Mouse (Mus musculus) liver, adult (tissue): ENCODE data around the gene Lrrc43.
A peak's percentile ranks its signal among the peaks of the same experiment; 100 is the strongest.

Experiments used
- GATA4 ChIP-seq: IDR thresholded peaks from 2 replicates; pipeline ENCODE4 v1.6.1; 2014; ENCODE audit warnings: mild to moderate bottlenecking, low read length; ENCODE audit not compliant: insufficient replicate concordance

The Lrrc43 gene

DNA sequence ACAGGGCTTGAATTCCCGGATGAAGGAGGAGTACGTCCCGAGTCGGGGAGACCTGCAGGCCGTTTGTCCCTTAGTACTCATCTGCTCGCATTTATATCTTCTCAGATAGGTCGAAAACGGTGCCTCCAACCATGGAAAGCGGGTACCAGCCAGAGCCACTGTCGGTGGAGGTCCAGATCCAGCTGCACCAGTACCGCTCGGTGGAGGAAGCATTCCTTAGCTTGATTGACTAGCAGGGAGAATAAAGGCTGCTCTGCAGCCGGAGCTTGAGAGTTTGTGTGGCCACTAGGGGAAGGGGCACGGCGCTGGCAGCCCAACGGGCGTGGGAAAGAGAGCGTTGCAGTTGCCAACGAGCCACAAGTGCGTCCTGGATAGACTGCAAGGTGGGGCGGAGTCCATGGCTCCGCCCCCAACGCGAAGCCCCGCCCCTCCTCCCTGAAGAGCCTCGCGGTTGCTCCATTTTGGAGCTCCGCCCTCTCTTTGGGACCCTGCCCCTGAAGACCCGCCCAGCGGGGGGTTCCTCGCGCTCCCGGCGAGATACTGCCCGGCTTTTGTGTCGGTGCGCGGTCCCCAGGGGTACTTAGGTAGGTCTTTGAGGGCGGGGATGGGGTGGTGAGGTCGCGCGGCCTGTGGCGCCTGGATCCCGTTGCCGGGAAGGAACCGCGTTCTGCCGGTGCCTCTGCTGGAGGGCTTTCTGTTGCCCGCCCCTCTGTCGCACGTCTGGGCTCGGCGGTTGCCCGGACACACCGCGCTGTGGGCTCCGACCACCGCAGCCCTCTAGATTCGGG, 19.0 kb downstream of the Lrrc43 start:
- no peak for TF ChIP-seq GATA4

GRCm38 (mm10) chr5:123508921-123509320, 19.8 kb downstream of the Lrrc43 start:
- no peak for TF ChIP-seq GATA4

DNA sequence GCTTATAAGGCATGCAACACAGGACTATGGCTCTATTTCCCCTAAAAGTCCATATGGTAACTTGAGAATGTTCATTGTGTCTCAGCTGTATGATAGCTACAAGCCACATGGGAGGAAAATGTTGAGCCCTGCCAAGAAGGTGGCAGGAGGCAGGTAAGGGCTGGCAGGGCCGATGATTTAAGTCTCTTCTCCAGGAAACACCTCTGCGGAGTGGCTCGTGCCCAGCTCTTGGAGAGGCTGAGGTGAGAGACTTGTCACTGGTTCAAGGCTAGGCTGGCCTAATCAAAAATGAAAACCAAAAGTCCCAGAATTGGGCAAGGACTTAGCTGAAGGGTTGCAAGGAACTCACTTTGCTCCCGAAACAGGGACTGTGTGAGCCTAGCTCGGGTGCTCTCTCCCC, 21.1 kb downstream of the Lrrc43 start, which contains the start of gene B3gnt4:
B3gnt4 (plus strand) TSS at position 301 of the 400 bp plus-strand sequence.
- TF ChIP-seq GATA4 = no peak

- TF ChIP-seq GATA4 = no peak
These were observed 23.0 kb downstream of the Lrrc43 start for GRCm38 (mm10) chr5:123512102-123512501.

GRCm38 (mm10) chr5:123514871-123515270, 25.8 kb downstream of the Lrrc43 start:
- TF ChIP-seq GATA4 = no peak

DNA sequence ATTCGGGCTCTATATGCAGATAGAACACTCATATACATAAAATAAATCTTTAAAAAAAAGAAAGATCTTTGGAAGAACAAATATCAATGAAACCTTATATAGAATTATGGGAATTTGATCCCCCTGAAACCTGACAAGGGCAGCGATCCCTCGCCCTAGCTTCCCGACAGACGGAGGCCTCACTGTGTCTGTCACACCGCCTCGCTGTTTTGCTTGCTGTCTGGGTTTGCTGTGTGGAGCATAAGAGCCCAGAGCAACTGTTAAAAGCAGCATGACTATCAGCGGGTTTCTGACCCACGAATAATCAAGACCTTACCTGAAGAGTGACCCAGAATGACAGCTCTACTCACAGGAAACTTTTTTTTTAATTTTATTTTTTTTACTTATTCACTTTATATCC, 31.6 kb downstream of the Lrrc43 start:
- TF ChIP-seq GATA4 = no peak

GRCm38 (mm10) chr5:123521621-123522020, 32.5 kb downstream of the Lrrc43 start:
- TF ChIP-seq GATA4 = no peak

DNA sequence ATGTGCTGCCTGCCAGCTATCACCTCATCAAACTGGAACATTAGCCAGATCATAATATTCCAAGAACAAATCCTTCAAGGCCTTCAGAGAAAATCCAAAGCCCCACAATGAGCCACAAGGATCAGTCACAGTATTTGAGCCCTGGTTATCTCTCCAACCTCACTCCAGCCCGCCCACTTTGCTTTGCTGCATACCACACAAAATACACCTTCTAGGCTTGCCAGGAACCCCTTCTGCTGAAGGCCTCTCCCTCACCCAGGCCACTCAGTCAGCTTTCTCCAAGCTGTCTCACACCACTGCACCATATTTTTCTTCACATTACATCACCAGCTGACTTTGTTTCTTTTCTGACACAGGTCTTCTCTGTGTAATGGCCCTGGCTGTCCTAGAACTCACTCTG, 33.1 kb downstream of the Lrrc43 start:
- TF ChIP-seq GATA4 = no peak

- peak; percentile 5; the same call in 1 of the 2 replicates for TF ChIP-seq GATA4
These were observed 34.7 kb downstream of the Lrrc43 start, which contains the start of gene Diablo for GRCm38 (mm10) chr5:123523692-123524392. TSS of gene Diablo (minus strand) at chr5:123524176.

DNA sequence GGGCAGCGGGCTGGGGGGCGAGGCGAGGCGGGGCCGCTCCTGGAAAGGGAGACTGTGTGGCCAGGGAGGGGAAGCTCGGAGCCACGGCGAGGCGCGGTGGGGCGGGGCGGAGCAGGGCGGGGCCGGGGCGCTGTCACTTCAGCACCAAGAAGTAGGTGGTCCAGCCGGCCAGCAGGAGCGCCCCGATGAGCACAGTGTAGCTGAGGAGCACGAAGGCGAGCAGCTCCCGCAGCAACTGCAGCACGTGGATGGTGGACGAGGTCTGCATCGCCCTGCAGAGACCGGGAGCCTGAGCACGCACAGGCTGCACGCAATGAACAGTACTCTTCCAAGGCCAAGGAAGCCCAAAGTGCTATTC, 35.3 kb downstream of the Lrrc43 start:
- TF ChIP-seq GATA4 = no peak

DNA sequence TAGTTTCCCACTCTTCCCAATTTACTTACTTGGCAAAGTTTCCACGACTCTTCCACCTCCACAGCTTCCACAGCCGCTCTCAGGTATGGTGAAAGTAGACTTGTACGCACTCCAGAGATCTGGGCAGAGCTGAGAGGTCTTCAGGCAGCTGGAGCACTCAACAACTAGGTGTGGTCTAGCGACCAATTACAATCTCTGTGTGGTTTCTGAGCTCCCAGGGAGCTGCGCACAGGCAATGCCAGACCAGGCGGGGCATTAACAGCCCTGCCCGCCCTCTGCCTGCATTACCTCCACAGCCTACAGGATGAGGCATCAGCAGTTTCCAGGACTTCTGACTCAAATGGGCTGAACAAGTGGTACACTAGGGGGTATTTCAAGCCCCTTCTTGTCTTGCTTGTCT, 36.2 kb downstream of the Lrrc43 start, which contains the start of gene Gm49027:
Gm49027 (minus strand) TSS at position 208 of the 400 bp plus-strand sequence.
- no peak for TF ChIP-seq GATA4

DNA sequence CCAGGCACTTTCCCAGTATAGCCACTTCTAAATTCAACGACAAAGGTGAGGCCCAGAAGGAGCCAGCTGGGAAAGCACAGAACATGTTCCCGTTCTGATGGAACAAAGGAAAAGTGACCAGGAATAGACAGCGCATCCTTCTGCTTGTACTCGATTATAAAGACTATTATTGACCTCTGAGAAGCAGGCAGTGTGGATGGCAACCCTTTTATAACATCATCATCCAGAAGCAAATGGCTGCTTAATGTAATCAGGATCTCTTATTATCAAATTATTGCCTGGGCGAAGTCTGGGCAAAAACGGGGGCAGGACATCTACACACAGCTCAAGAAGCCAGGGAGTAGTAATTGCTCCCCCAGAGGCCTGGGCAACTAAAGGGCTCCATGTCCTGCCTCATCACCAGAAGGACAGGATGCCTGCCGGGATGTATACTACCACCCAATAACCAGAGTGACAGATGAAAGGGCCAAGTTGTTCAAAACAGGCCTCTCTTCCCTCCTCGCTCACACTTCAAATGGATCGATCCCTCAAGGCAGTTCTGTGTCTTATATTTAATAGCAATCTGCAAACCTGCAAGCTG, 36.9 kb downstream of the Lrrc43 start:
- no peak for TF ChIP-seq GATA4

- no peak for TF ChIP-seq GATA4
These were observed 39.5 kb downstream of the Lrrc43 start for GRCm38 (mm10) chr5:123528641-123529040.

DNA sequence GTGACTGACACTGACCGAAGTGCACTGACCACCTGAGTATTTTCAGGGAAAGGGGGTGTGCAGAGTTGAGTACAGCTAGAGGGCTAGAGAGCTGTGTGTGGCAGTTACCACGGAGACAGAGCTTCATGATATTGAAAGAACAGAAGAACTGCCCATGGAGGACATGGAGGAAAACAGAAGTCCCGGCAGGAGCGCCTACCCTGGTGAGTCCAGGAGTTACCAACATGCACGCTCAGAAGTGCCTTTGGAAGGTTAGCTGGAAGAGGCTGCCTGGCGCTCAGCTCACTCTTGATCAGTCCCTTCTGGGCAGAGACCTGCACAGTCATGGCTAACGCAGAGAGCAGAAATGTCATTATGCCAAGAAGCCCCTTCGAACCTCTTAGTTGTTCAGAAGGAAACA, 41.0 kb downstream of the Lrrc43 start:
- no peak for TF ChIP-seq GATA4

DNA sequence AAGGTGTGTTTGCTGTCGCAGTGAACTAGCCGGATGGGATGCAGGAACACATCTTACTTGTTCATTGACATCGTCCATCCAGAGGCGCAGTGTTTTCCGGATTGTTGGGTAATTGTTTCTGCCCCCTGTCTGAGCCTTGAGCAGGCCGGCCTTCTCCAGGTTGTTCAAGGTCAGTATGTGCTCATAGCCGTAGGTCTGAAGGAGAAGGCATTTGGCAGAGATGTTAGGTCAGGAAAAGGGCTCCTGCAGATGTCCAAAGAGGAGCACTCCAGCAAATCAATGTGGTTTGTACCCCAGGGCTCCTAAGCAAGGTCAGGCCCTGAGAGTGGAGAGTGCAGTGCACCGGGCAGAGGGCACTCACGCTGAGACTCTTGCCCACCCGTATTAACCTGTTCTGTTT, 44.7 kb downstream of the Lrrc43 start:
- no peak for TF ChIP-seq GATA4

DNA sequence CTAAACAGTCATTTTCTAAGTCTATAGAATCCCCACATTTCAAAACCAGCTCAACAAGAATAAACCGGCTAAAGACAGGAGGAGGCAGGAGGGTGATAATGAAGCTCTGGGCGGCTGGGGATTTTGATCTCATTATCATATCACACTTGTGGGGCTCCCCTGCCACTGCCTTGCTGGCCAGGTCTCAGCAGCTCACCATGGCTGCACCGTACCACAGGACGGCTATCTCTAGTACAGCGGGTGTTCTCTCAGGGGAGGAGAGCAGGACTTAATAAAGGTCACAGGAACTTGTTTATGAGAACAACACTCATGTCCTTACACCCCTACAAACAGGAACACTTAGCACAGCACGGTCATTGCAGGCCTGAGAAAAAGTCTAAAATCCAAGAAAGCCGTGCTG, 66.6 kb downstream of the Lrrc43 start:
- no peak for TF ChIP-seq GATA4
